Mouse (Mus musculus) embryo, embryonic 10 days (tissue): ENCODE data around the gene Itk.

Source experiments
- DNase-seq: peaks from one replicate; pipeline ENCODE4 v3.0.0-alpha.2; 2015; ENCODE audit warnings: low spot score

Gene Itk

GRCm38 (mm10) chr11:46308271-46308974 is 80.9 kb downstream of the Itk start:
- DNase-seq = no peak

GRCm38 (mm10) chr11:46307768-46308167 is 81.5 kb downstream of the Itk start:
- no peak for DNase-seq

GRCm38 (mm10) chr11:46306776-46307175 is 82.5 kb downstream of the Itk start:
- no peak for DNase-seq

GRCm38 (mm10) chr11:46305881-46306520 is 83.3 kb downstream of the Itk start:
- DNase-seq = no peak

- DNase-seq = no peak
These were observed 84.2 kb downstream of the Itk start for GRCm38 (mm10) chr11:46304864-46305710.

- DNase-seq = no peak
These were observed 85.2 kb downstream of the Itk start for GRCm38 (mm10) chr11:46304093-46304492.

- DNase-seq = no peak
These were observed 86.8 kb downstream of the Itk start for GRCm38 (mm10) chr11:46302471-46302870.

GRCm38 (mm10) chr11:46301579-46302248 is 87.6 kb downstream of the Itk start:
- no peak for DNase-seq

GRCm38 (mm10) chr11:46299901-46300300 is 89.4 kb downstream of the Itk start:
- no peak for DNase-seq

GRCm38 (mm10) chr11:46298889-46299785 is 90.2 kb downstream of the Itk start:
- no peak for DNase-seq

- no peak for DNase-seq
These were observed 94.9 kb downstream of the Itk start for GRCm38 (mm10) chr11:46294390-46294789.

GRCm38 (mm10) chr11:46293491-46293890 is 95.8 kb downstream of the Itk start:
- no peak for DNase-seq

- peak; percentile 68 for DNase-seq
These were observed 98.3 kb downstream of the Itk start for GRCm38 (mm10) chr11:46290988-46291405.

GRCm38 (mm10) chr11:46289561-46289960 is 99.8 kb downstream of the Itk start:
- no peak for DNase-seq

GRCm38 (mm10) chr11:46289022-46289421 is 100.3 kb downstream of the Itk start:
- no peak for DNase-seq

- DNase-seq = no peak
These were observed 101.2 kb downstream of the Itk start for GRCm38 (mm10) chr11:46288091-46288490.

GRCm38 (mm10) chr11:46286803-46287202 is 102.5 kb downstream of the Itk start:
- DNase-seq = no peak

GRCm38 (mm10) chr11:46283800-46284199 is 105.5 kb downstream of the Itk start:
- no peak for DNase-seq

GRCm38 (mm10) chr11:46282612-46283011 is 106.7 kb downstream of the Itk start:
- DNase-seq = no peak

- DNase-seq = no peak
These were observed 110.6 kb downstream of the Itk start for GRCm38 (mm10) chr11:46278709-46279108.

- DNase-seq = no peak
These were observed 111.2 kb downstream of the Itk start for GRCm38 (mm10) chr11:46278140-46278539.
